Mouse (Mus musculus) liver, adult 2 months (tissue): ENCODE results near the gene Spata20.

ENCODE experiments used
- CTCF ChIP-seq: fragments of 200-500 bp; IDR thresholded peaks from 2 replicates; pipeline ENCODE4 v1.5.1; 2011; ENCODE audit warnings: low read depth, low read length, control low read depth
- POLR2A ChIP-seq: fragments of 200-500 bp; IDR thresholded peaks from 2 replicates; pipeline ENCODE4 v1.6.1; 2011; ENCODE audit warnings: low read length, control low read depth; ENCODE audit not compliant: insufficient read depth; ENCODE audit errors: extremely low read depth

- TF ChIP-seq POLR2A (no peak), CTCF (no peak)
Measured at GRCm38 (mm10) chr11:94468582-94469064, 17.4 kb downstream of the Spata20 start.
